8 mouse cellular contexts compared by ENCODE assay signal in the genomic region with DNA sequence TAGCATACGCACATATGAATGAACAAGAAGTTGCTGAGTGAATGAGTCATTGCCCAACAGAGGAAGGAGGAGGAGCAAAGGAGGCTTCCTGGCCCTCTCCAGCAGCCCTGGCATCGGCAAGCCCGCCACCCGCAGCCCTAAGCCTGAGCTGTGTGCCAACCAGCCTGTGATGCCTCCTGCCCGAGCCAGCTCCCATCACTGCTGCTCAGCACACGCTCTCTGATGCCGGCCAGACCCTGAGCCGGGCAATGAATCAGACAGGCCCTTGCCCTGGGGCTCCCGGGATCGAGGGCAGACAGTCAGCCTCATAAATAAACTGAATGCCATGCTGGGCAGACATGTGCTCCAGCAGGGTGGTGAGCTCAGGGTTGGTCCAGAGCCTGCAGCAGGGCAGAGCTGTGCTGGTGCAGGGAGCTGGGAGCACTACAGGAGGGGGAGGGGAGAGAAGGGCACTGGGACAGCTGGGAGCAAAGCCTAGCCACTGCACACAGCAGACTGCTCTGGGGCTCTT. TPM values are rescaled to one million over a fixed set of nuclear protein-coding genes. Genes with fewer than 3 reads are reported as not detected.
DNase-seq lines count a peak whose midpoint lies in the region; ATAC-seq lines count a peak whose summit lies in the region.

No protein-coding gene starts in this region.

- no peak overlapping the region for H3K9ac ChIP-seq in hindbrain, embryonic 13.5 days
- no peak overlapping the region for H3K9ac ChIP-seq in limb, embryonic 13.5 days

- no peak overlapping the region for H3K4me2 ChIP-seq in hindbrain, embryonic 13.5 days
- no peak overlapping the region for H3K4me2 ChIP-seq in limb, embryonic 13.5 days (replicated peaks)

- DNase-seq in urinary bladder, adult 2 months (ENCODE audit: low spot score) = peak; percentile 38
- no peak for DNase-seq in urinary bladder, postnatal 10 days (ENCODE audit: low spot score)
- peak; percentile 87 to 92 for DNase-seq in cerebellum, postnatal 36 days
- DNase-seq in right cerebral cortex, postnatal 14 days = peak; percentile 66
- DNase-seq in testis, postnatal 14 days (ENCODE audit: low spot score) = no peak
- no peak for DNase-seq in thymus, postnatal 0 days (ENCODE audit: low spot score)

- H3K36me3 ChIP-seq in hindbrain, embryonic 13.5 days = no peaks in the 10 kb centered on the region
- H3K36me3 ChIP-seq in limb, embryonic 13.5 days = no peaks in the 10 kb centered on the region

- H3K4me3 ChIP-seq in hindbrain, embryonic 13.5 days = no peak overlapping the region
- no peak overlapping the region for H3K4me3 ChIP-seq in limb, embryonic 13.5 days

- peak; percentile 87 for ATAC-seq in hindbrain, embryonic 13.5 days (ENCODE audit: low FRiP score)
- peak; percentile 34; the same call in 1 of the 2 replicates for ATAC-seq in limb, embryonic 13.5 days (ENCODE audit: low FRiP score, low read depth)

- 0 out of 2 replicates have a peak, but pooled peaks cover 4% of the 10 kb centered on the region for H3K27me3 ChIP-seq in hindbrain, embryonic 13.5 days
- no peaks in the 10 kb centered on the region; the same call in 1 of the 2 replicates for H3K27me3 ChIP-seq in limb, embryonic 13.5 days

- no peaks in the 10 kb centered on the region for H3K9me3 ChIP-seq in hindbrain, embryonic 13.5 days
- H3K9me3 ChIP-seq in limb, embryonic 13.5 days = no peaks in the 10 kb centered on the region

- WGBS in hindbrain, embryonic 13.5 days = 55% methylated on average over 10 of the region's 10 CpGs
- 55% methylated on average over 10 of the region's 10 CpGs for WGBS in limb, embryonic 13.5 days

- peak overlapping the region; percentile 61 for H3K27ac ChIP-seq in hindbrain, embryonic 13.5 days
- H3K27ac ChIP-seq in limb, embryonic 13.5 days = no peak overlapping the region

- peaks cover 27% of the 10 kb centered on the region for H3K4me1 ChIP-seq in hindbrain, embryonic 13.5 days (replicated peaks)
- H3K4me1 ChIP-seq in limb, embryonic 13.5 days = peaks cover 16% of the 10 kb centered on the region

RNA-seq across cellular contexts. Expression of gene Edn2, which starts 27.7 kb away (rescaled TPM):
- polyA plus RNA-seq in urinary bladder, adult 2 months (2012; rRNA removed) = 0.10 and 0.24 TPM in 2 replicates
- 0.12 TPM in 1 of 2 replicates, not detected in the other for polyA plus RNA-seq in hindbrain, embryonic 13.5 days (2015; fragmentation: Nextera tagmentation; extraction: Ambion mirVana)
- 1.1 and 1.2 TPM in 2 replicates for polyA plus RNA-seq in limb, embryonic 13.5 days (2015; fragmentation: Nextera tagmentation; extraction: Ambion mirVana)
- 0.69 and 0.73 TPM in 2 replicates for polyA plus RNA-seq in thymus, postnatal 0 days (2015; fragmentation: Nextera tagmentation; extraction: Ambion mirVana)

Comparison
In these comparisons a context has a peak if more than half of its experiments do, and no peak if none do; other contexts are left out.
1. DNase-seq: peak in urinary bladder, adult 2 months (single experiment), cerebellum, postnatal 36 days (2 of 2) and right cerebral cortex, postnatal 14 days (single experiment); none in urinary bladder, postnatal 10 days (single experiment), testis, postnatal 14 days (single experiment) and thymus, postnatal 0 days (single experiment).